Mouse (Mus musculus) left cerebral cortex, postnatal 36 days (tissue): ENCODE measurements at regions not wholly inside any gene's neighbourhood (a gene's known extent, or its start where the extent isn't known, plus 50 kb on each side); places are given as distances from the start of the nearest gene placed in this dataset.

ENCODE experiments used
- DNase-seq, 2 experiments: peaks; one replicate each; pipeline ENCODE4 v3.0.0; 2021 to 2022; ENCODE audit warnings: low spot score in 2 of 2, mixed read lengths in 1 of 2
- intact Hi-C: fragments of 180-260 bp; cut with DNase I; formaldehyde crosslinking; loops from one replicate; pipeline ENCODE4 v1.15.1; 2025

GRCm38 (mm10) chr8:103096496-103097092 lies 311.2 kb upstream of the Cdh11 start:
- no peak for DNase-seq
- intact Hi-C loops, result no loop called here

GRCm38 (mm10) chr8:103125581-103125980 lies 340.1 kb upstream of the Cdh11 start:
- DNase-seq, result no peak
- intact Hi-C loops, result no loop called here

- intact Hi-C loops, result no loop called here
- DNase-seq, result no peak
These were observed 352.7 kb upstream of the Cdh11 start for GRCm38 (mm10) chr8:103138136-103138535.

GRCm38 (mm10) chr8:103144835-103145234 lies 359.4 kb upstream of the Cdh11 start:
- intact Hi-C loops, result no loop called here
- DNase-seq, result no peak

- no peak for DNase-seq
- intact Hi-C loops, result no loop called here
These were observed 362.6 kb upstream of the Cdh11 start for GRCm38 (mm10) chr8:103148013-103148412.

- no peak for DNase-seq
- intact Hi-C loops, result no loop called here
These were observed 363.0 kb upstream of the Cdh11 start for GRCm38 (mm10) chr8:103148447-103148846.

- intact Hi-C loops, result no loop called here
- DNase-seq, result no peak
These were observed 381.3 kb upstream of the Cdh11 start for GRCm38 (mm10) chr8:103166623-103167316.

GRCm38 (mm10) chr8:103173313-103173712 lies 387.9 kb upstream of the Cdh11 start:
- no peak for DNase-seq
- intact Hi-C loops, result no loop called here

- DNase-seq, result no peak
- intact Hi-C loops, result no loop called here
These were observed 388.5 kb upstream of the Cdh11 start for GRCm38 (mm10) chr8:103173803-103174429.

GRCm38 (mm10) chr8:103180661-103181060 lies 395.2 kb upstream of the Cdh11 start:
- intact Hi-C loops, result no loop called here
- no peak for DNase-seq

GRCm38 (mm10) chr8:103188720-103189498 lies 403.5 kb upstream of the Cdh11 start:
- intact Hi-C loops, result no loop called here
- no peak for DNase-seq

- DNase-seq, result no peak
- intact Hi-C loops, result no loop called here
These were observed 412.8 kb upstream of the Cdh11 start for GRCm38 (mm10) chr8:103198251-103198650.

GRCm38 (mm10) chr8:103199696-103200615 lies 414.5 kb upstream of the Cdh11 start:
- DNase-seq, result no peak

GRCm38 (mm10) chr8:103203710-103204109 lies 418.3 kb upstream of the Cdh11 start:
- intact Hi-C loops, result no loop called here
- no peak for DNase-seq

More at GRCm38 (mm10) chr8:103199696-103200615, 414.5 kb upstream of the Cdh11 start:
- intact Hi-C loops, result no loop called here

GRCm38 (mm10) chr8:103214606-103215005 lies 429.2 kb upstream of the Cdh11 start:
- no peak for DNase-seq
- intact Hi-C loops, result no loop called here

GRCm38 (mm10) chr8:103230741-103231475 lies 445.5 kb upstream of the Cdh11 start:
- intact Hi-C loops, result no loop called here
- peak; percentile 10 to 14 for DNase-seq

- no peak for DNase-seq
- intact Hi-C loops, result no loop called here
These were observed 448.9 kb upstream of the Cdh11 start for GRCm38 (mm10) chr8:103234374-103234773.

GRCm38 (mm10) chr8:103235614-103236013 lies 450.2 kb upstream of the Cdh11 start:
- intact Hi-C loops, result no loop called here
- no peak for DNase-seq
